Mouse (Mus musculus) heart, postnatal 0 days (tissue): Measurements from ENCODE around the gene Dusp22. TPM values are rescaled to one million over a fixed set of nuclear protein-coding genes. Genes with fewer than 3 reads are reported as not detected.

Experiments used
- ATAC-seq: fragments of 200-750 bp; cut with Nextera tagmentation; 2 replicates; pipeline ENCODE4 v1.8.0; 2017; ENCODE audit warnings: low read depth, moderate number of reproducible peaks, moderate library complexity; ENCODE audit not compliant: insufficient read depth
- DNase-seq: peaks from one replicate; pipeline ENCODE4 v3.0.0-alpha.2; 2016; ENCODE audit warnings: low spot score
- H3K27ac ChIP-seq: fragments of 300-500 bp; sonication (generic); 2 replicates; pipeline ENCODE4 v1.5.1; 2014; ENCODE audit warnings: low read depth, mild to moderate bottlenecking
- H3K27me3 ChIP-seq: fragments of 300-500 bp; sonication (generic); 2 replicates; pipeline ENCODE4 v1.6.1; 2014; ENCODE audit warnings: low read length, mixed read lengths; ENCODE audit not compliant: control insufficient read depth, insufficient read depth
- H3K36me3 ChIP-seq: fragments of 300-500 bp; sonication (generic); replicated peaks from 2 replicates; pipeline ENCODE4 v1.6.1; 2014; ENCODE audit warnings: low read length, mixed read lengths; ENCODE audit not compliant: control insufficient read depth, insufficient read depth
- H3K4me1 ChIP-seq: fragments of 300-500 bp; sonication (generic); 2 replicates; pipeline ENCODE4 v1.6.1; 2014; ENCODE audit warnings: antibody characterized with exemption; ENCODE audit not compliant: control insufficient read depth, insufficient read depth
- H3K4me2 ChIP-seq: fragments of 300-500 bp; sonication (generic); 2 replicates; pipeline ENCODE4 v1.6.1; 2014; ENCODE audit warnings: low read depth, mild to moderate bottlenecking, low read length, moderate library complexity
- H3K4me3 ChIP-seq: fragments of 300-500 bp; sonication (generic); 2 replicates; pipeline ENCODE4 v1.5.1; 2014; ENCODE audit warnings: low read depth, low read length
- H3K9ac ChIP-seq: fragments of 300-500 bp; sonication (generic); replicated peaks from 2 replicates; pipeline ENCODE4 v1.6.1; 2014; ENCODE audit warnings: low read depth, low read length, mixed read lengths
- H3K9me3 ChIP-seq: fragments of 300-500 bp; sonication (generic); replicated peaks from 2 replicates; pipeline ENCODE4 v1.6.1; 2016; ENCODE audit warnings: low read length; ENCODE audit not compliant: control insufficient read depth
- CTCF ChIP-seq: IDR thresholded peaks from 2 replicates; pipeline ENCODE4 v1.5.1; 2016; ENCODE audit warnings: antibody characterized with exemption, control low read depth, low read depth
- EP300 ChIP-seq: IDR thresholded peaks from 2 replicates; pipeline ENCODE4 v1.6.1; 2016; ENCODE audit warnings: antibody characterized with exemption, low read depth
- WGBS: fragments of 180-500 bp; shearing (Covaris S2); extraction: QIAGEN DNeasy Blood & Tissue Kit; methylation state at CpG from one replicate; pipeline ENCODE4 v1.1.7; 2014; 5-methylcytosine and 5-hydroxymethylcytosine counted together
- polyA plus RNA-seq: library from polyadenylated mRNA; unstranded; fragments of >200 nt; fragmentation: Nextera tagmentation; extraction: Ambion mirVana; gene quantifications from 2 replicates; pipeline ENCODE4 v1.2.1, GENCODE M21; 2015
- total RNA-seq: library from RNA; depleted of rRNA; stranded (reverse); fragments of >200 nt; gene quantifications from 2 replicates; pipeline ENCODE4 v1.2.3, GENCODE M21; 2014; ENCODE audit warnings: low replicate concordance

Dusp22 gene
- total and polyA plus RNA-seq, 2 experiments from 2014 or later = 7.5 to 15.4 TPM

- H3K4me2 ChIP-seq = peak within 1 kb of the TSS; percentile 62
- peaks cover 59% of the 10 kb centered on the region for H3K27me3 ChIP-seq
- no peaks in the 10 kb centered on the region for H3K9me3 ChIP-seq
- H3K36me3 ChIP-seq = no peaks in the 10 kb centered on the region
- peak within 1 kb of the TSS; percentile 43 for H3K4me3 ChIP-seq
- H3K4me1 ChIP-seq = peaks cover 13% of the 10 kb centered on the region; the same call in 1 of the 2 replicates
- WGBS = under 1% methylated on average over 21 of the region's 21 CpGs
- no peak for TF ChIP-seq CTCF
- TF ChIP-seq EP300 = no peak
- no peak within 1 kb of the TSS for H3K9ac ChIP-seq
- DNase-seq (no peak), ATAC-seq (peak; percentile 55; the same call in 1 of the 2 replicates)
- no peak within 1 kb of the TSS for H3K27ac ChIP-seq
Observed at GRCm38 (mm10) chr13:30749021-30749556, 89.3 kb downstream of the Dusp22 start, which contains the start of gene Irf4. Irf4 (plus strand) TSS chr13:30749226.

GRCm38 (mm10) chr13:30749557-30750141 lies 89.8 kb downstream of the Dusp22 start:
- TF ChIP-seq CTCF (no peak), EP300 (no peak)
- Histone ChIP-seq H3K9me3 (no peaks in the 10 kb centered on the region), H3K4me1 (peaks cover 13% of the 10 kb centered on the region; the same call in 1 of the 2 replicates), H3K36me3 (no peaks in the 10 kb centered on the region), H3K9ac (no peak overlapping the region), H3K4me2 (peak overlapping the region; percentile 62), H3K27ac (no peak overlapping the region), H3K4me3 (peak overlapping the region; percentile 43), H3K27me3 (peaks cover 59% of the 10 kb centered on the region)
- 6% methylated on average over 11 of the region's 11 CpGs for WGBS
- no peak for DNase-seq
- no peak for ATAC-seq

- ATAC-seq (no peak), DNase-seq (no peak)
- H3K4me3 ChIP-seq = peak overlapping the region; percentile 43
- no peaks in the 10 kb centered on the region for H3K9me3 ChIP-seq
- TF ChIP-seq EP300 (no peak), CTCF (no peak)
- peaks cover 13% of the 10 kb centered on the region; the same call in 1 of the 2 replicates for H3K4me1 ChIP-seq
- H3K9ac ChIP-seq = no peak overlapping the region
- WGBS = 5% methylated on average over 32 of the region's 33 CpGs
- H3K27ac ChIP-seq = no peak overlapping the region
- peaks cover 59% of the 10 kb centered on the region for H3K27me3 ChIP-seq
- peak overlapping the region; percentile 62 for H3K4me2 ChIP-seq
- H3K36me3 ChIP-seq = no peaks in the 10 kb centered on the region
Observed at GRCm38 (mm10) chr13:30750461-30751303, 90.9 kb downstream of the Dusp22 start.

GRCm38 (mm10) chr13:30751304-30751580 lies 91.4 kb downstream of the Dusp22 start:
- Histone ChIP-seq H3K27ac (no peak overlapping the region), H3K36me3 (no peaks in the 10 kb centered on the region), H3K4me3 (no peak overlapping the region), H3K9ac (no peak overlapping the region), H3K4me2 (no peak overlapping the region), H3K9me3 (no peaks in the 10 kb centered on the region), H3K4me1 (peaks cover 13% of the 10 kb centered on the region; the same call in 1 of the 2 replicates), H3K27me3 (peaks cover 59% of the 10 kb centered on the region)
- ATAC-seq (no peak), DNase-seq (no peak)
- 40% methylated on average over 6 of the region's 6 CpGs for WGBS
- no peak for TF ChIP-seq EP300
- TF ChIP-seq CTCF = no peak

- no peaks in the 10 kb centered on the region for H3K36me3 ChIP-seq
- ATAC-seq = no peak
- H3K27ac ChIP-seq = no peak overlapping the region
- WGBS = 73% methylated on average over 4 of the region's 4 CpGs
- no peak for DNase-seq
- no peak overlapping the region for H3K9ac ChIP-seq
- peaks cover 13% of the 10 kb centered on the region; the same call in 1 of the 2 replicates for H3K4me1 ChIP-seq
- peaks cover 47% of the 10 kb centered on the region for H3K27me3 ChIP-seq
- H3K4me3 ChIP-seq = no peak overlapping the region
- H3K9me3 ChIP-seq = no peaks in the 10 kb centered on the region
- no peak overlapping the region for H3K4me2 ChIP-seq
- TF ChIP-seq CTCF (no peak), EP300 (no peak)
Observed at GRCm38 (mm10) chr13:30752581-30753187, 92.9 kb downstream of the Dusp22 start.
